Mouse (Mus musculus) MEL-GATA-1-ER (cell line): ENCODE data around the gene Gm20824.
"Not testable (repeated sequence)": the region's sequence is repeated elsewhere in the genome, so short reads cannot be mapped to it uniquely, and the experiment has no call there.

ENCODE experiments used
- DNase-seq: peaks from one replicate; pipeline ENCODE4 v3.0.0-alpha.2; 2012; ENCODE audit warnings: low read depth; ENCODE audit errors: extremely low read depth

Gene Gm20824

DNA sequence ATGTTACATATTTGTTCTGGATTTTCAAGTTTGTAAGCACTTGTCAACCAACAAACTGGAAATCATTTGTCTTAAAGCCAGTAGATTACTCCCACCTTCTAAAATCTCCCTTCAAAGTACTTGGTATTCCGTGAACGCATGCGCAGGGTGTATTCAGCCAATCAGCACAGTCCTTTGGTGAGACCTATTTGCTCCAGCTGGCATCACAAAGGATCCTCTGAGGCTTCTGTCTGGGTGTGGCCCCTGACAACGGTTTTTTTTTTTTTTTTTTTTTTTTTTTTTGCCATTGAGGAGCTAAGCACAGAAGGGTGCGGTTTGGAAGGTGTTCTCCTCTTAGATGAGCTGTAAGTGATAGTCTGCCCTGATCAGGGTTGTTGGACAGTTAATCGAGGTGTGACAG lies at the start of gene Gm20824:
TSS of gene Gm20824 (plus strand) at position 301 of the 400 bp plus-strand sequence.
- not testable (repeated sequence) for DNase-seq
